Mouse (Mus musculus): ENCODE measurements around the gene P2ry12. TPM values are rescaled to one million over a fixed set of nuclear protein-coding genes. Genes with fewer than 3 reads are reported as not detected.

Gene P2ry12
- polyA plus RNA-seq, 1 experiment from 2014 or later = 2.6 TPM

- H3K9ac ChIP-seq = no peak overlapping the region
- ATAC-seq (ENCODE audit: insufficient read depth) = no peak
- no peak overlapping the region for H3K4me2 ChIP-seq
- no peak overlapping the region for H3K27ac ChIP-seq (replicated peaks)
- WGBS (ENCODE audit: insufficient replicate concordance) = 18% methylated on average over 4 of the region's 4 CpGs
- H3K4me1 ChIP-seq (replicated peaks) = peaks cover 17% of the 10 kb centered on the region
- no peaks in the 10 kb centered on the region for H3K36me3 ChIP-seq (replicated peaks)
- no peaks in the 10 kb centered on the region for H3K9me3 ChIP-seq (replicated peaks)
- no peaks in the 10 kb centered on the region for H3K27me3 ChIP-seq
- H3K4me3 ChIP-seq (replicated peaks) = no peak overlapping the region
These were observed 56.7 kb downstream of the P2ry12 start for GRCm38 (mm10) chr3:59205941-59206340.

- no peak overlapping the region for H3K4me2 ChIP-seq
- no peak overlapping the region for H3K9ac ChIP-seq
- no peaks in the 10 kb centered on the region for H3K36me3 ChIP-seq (replicated peaks)
- no peak overlapping the region for H3K4me3 ChIP-seq (replicated peaks)
- peaks cover 17% of the 10 kb centered on the region for H3K4me1 ChIP-seq (replicated peaks)
- no peak overlapping the region for H3K27ac ChIP-seq (replicated peaks)
- H3K9me3 ChIP-seq (replicated peaks) = no peaks in the 10 kb centered on the region
- H3K27me3 ChIP-seq = no peaks in the 10 kb centered on the region
- no peak for ATAC-seq (ENCODE audit: insufficient read depth)
- 42% methylated on average over 11 of the region's 11 CpGs for WGBS (ENCODE audit: insufficient replicate concordance)
These were observed 57.8 kb downstream of the P2ry12 start for GRCm38 (mm10) chr3:59204719-59205503.

GRCm38 (mm10) chr3:59203802-59204520, 58.7 kb downstream of the P2ry12 start:
- Histone ChIP-seq H3K9me3 (replicated peaks) (no peaks in the 10 kb centered on the region), H3K4me3 (replicated peaks) (no peak overlapping the region), H3K4me1 (replicated peaks) (peaks cover 17% of the 10 kb centered on the region), H3K27ac (replicated peaks) (no peak overlapping the region), H3K27me3 (no peaks in the 10 kb centered on the region), H3K36me3 (replicated peaks) (no peaks in the 10 kb centered on the region), H3K4me2 (no peak overlapping the region), H3K9ac (no peak overlapping the region)
- WGBS (ENCODE audit: insufficient replicate concordance) = 42% methylated on average over 8 of the region's 8 CpGs
- no peak for ATAC-seq (ENCODE audit: insufficient read depth)

GRCm38 (mm10) chr3:59197329-59197948, 65.2 kb downstream of the P2ry12 start:
- Histone ChIP-seq H3K36me3 (replicated peaks) (no peaks in the 10 kb centered on the region), H3K4me3 (replicated peaks) (no peak overlapping the region), H3K9me3 (replicated peaks) (no peaks in the 10 kb centered on the region), H3K9ac (no peak overlapping the region), H3K4me1 (replicated peaks) (no peaks in the 10 kb centered on the region), H3K27ac (replicated peaks) (no peak overlapping the region), H3K4me2 (no peak overlapping the region), H3K27me3 (no peaks in the 10 kb centered on the region)
- 61% methylated on average over 4 of the region's 4 CpGs for WGBS (ENCODE audit: insufficient replicate concordance)
- no peak for ATAC-seq (ENCODE audit: insufficient read depth)

- 65% methylated on average over 7 of the region's 7 CpGs for WGBS (ENCODE audit: insufficient replicate concordance)
- Histone ChIP-seq H3K36me3 (replicated peaks) (no peaks in the 10 kb centered on the region), H3K9ac (no peak within 1 kb of the TSS), H3K4me2 (no peak within 1 kb of the TSS), H3K27ac (replicated peaks) (no peak within 1 kb of the TSS), H3K27me3 (no peaks in the 10 kb centered on the region), H3K4me3 (replicated peaks) (no peak within 1 kb of the TSS), H3K4me1 (replicated peaks) (no peaks in the 10 kb centered on the region), H3K9me3 (replicated peaks) (no peaks in the 10 kb centered on the region)
- no peak for ATAC-seq (ENCODE audit: insufficient read depth)
These were observed 67.7 kb downstream of the P2ry12 start, which contains the start of gene Gpr87 for GRCm38 (mm10) chr3:59194938-59195337. Gpr87 (minus strand) TSS chr3:59195104.

DNA sequence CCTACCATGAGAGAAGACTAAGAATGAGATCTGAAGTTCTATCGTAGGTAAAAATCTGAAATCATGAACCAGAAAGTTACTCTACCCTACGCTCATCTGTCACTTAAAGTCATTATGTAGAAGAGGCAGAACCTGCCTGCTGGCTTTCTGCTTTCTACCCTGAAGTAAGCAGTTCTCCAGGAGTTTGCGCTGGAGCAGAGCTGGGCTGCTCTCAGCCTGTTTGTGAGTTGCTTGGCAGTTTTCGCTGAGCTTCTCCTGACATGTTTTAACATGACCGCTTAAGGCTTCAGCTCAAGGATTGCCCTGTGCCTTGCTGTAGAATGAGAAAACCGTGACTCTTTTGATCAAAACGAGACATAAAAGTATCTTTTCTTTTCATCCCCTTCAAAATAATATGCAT, 68.6 kb downstream of the P2ry12 start:
- H3K27ac ChIP-seq (replicated peaks) = no peak overlapping the region
- no peaks in the 10 kb centered on the region for H3K9me3 ChIP-seq (replicated peaks)
- H3K4me3 ChIP-seq (replicated peaks) = no peak overlapping the region
- H3K27me3 ChIP-seq = no peaks in the 10 kb centered on the region
- H3K4me2 ChIP-seq = no peak overlapping the region
- no peak overlapping the region for H3K9ac ChIP-seq
- 76% methylated on average over 7 of the region's 7 CpGs for WGBS (ENCODE audit: insufficient replicate concordance)
- H3K4me1 ChIP-seq (replicated peaks) = no peaks in the 10 kb centered on the region
- no peak for ATAC-seq (ENCODE audit: insufficient read depth)
- no peaks in the 10 kb centered on the region for H3K36me3 ChIP-seq (replicated peaks)

GRCm38 (mm10) chr3:59191674-59192073, 71.0 kb downstream of the P2ry12 start:
- Histone ChIP-seq H3K9me3 (replicated peaks) (no peaks in the 10 kb centered on the region), H3K27me3 (no peaks in the 10 kb centered on the region), H3K4me3 (replicated peaks) (no peak overlapping the region), H3K27ac (replicated peaks) (no peak overlapping the region), H3K9ac (no peak overlapping the region), H3K36me3 (replicated peaks) (no peaks in the 10 kb centered on the region), H3K4me1 (replicated peaks) (no peaks in the 10 kb centered on the region), H3K4me2 (no peak overlapping the region)
- ATAC-seq (ENCODE audit: insufficient read depth) = no peak
- 72% methylated on average over 6 of the region's 6 CpGs for WGBS (ENCODE audit: insufficient replicate concordance)

DNA sequence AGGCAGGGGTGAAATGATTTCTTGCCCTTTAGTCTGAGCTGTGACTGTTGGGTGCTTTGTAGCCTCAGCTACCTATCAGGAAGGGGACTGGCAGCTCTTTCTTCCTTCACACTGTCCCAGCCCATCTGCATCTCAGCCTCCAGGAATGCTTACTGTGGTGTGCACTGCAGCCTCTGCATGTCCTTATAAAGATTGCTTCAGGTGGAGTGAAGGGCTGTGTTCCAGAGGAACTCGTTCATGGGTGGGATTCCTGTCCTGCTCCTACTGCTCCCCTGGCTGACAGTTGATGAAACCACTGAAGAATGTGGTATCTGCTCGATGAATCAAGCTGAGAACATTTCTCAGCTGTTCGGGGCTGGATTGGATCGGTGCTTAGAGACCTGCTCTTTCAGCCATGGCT, 75.3 kb downstream of the P2ry12 start:
- no peaks in the 10 kb centered on the region for H3K4me1 ChIP-seq (replicated peaks)
- no peak overlapping the region for H3K4me2 ChIP-seq
- H3K4me3 ChIP-seq (replicated peaks) = no peak overlapping the region
- WGBS (ENCODE audit: insufficient replicate concordance) = 58% methylated on average over 4 of the region's 4 CpGs
- no peak overlapping the region for H3K9ac ChIP-seq
- no peak overlapping the region for H3K27ac ChIP-seq (replicated peaks)
- ATAC-seq (ENCODE audit: insufficient read depth) = no peak
- no peaks in the 10 kb centered on the region for H3K9me3 ChIP-seq (replicated peaks)
- no peaks in the 10 kb centered on the region for H3K27me3 ChIP-seq
- H3K36me3 ChIP-seq (replicated peaks) = no peaks in the 10 kb centered on the region

DNA sequence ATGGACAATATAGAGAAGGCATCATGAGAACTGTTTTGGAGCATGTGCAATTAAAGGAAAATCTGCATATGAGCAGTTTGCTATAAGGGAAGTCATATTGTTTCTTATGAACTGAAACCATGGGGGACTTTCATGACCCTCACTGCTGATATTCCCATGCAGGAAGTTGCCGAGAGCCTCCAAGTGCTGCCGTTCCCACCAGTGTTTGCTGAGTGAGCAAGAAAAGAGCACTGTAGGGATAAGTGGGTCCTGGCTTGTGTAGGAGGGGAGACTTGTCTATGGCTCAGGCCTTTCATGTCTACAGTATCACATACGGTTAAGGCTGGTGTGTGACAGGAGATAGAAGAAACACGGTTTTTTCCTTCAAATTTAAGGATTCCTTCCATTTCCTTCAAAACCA, 77.0 kb downstream of the P2ry12 start:
- ATAC-seq (ENCODE audit: insufficient read depth) = no peak

DNA sequence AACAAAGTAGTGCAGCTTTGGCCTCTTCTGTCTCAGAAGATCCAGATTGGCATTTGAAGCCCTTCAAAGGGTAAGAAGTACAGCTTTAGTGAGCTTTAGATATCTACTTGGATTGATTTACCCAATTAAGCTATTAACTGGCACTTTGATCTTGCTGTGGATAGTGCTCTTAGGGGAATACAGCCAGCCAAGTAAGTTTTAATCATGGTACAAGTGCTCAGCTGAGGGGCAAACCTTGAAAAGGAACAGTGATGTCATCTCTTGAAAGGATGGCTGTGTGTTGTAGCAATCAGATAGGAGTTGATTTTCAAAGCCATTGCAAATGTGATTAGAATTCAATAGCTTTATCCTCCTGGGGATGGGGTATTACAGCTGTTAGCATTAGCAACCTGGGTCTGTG, 80.5 kb downstream of the P2ry12 start:
- peaks cover 6% of the 10 kb centered on the region; the same call in 1 of the 2 replicates for H3K4me1 ChIP-seq (replicated peaks)
- no peaks in the 10 kb centered on the region for H3K36me3 ChIP-seq (replicated peaks)
- H3K27ac ChIP-seq (replicated peaks) = no peak overlapping the region
- no peaks in the 10 kb centered on the region for H3K9me3 ChIP-seq (replicated peaks)
- no peak overlapping the region for H3K9ac ChIP-seq
- no peaks in the 10 kb centered on the region for H3K27me3 ChIP-seq
- no peak overlapping the region for H3K4me2 ChIP-seq
- no peak for ATAC-seq (ENCODE audit: insufficient read depth)
- H3K4me3 ChIP-seq (replicated peaks) = no peak overlapping the region

More for the DNA sequence above, 77.0 kb downstream of the P2ry12 start:
- no peak overlapping the region for H3K9ac ChIP-seq
- 68% methylated on average over 4 of the region's 4 CpGs for WGBS (ENCODE audit: insufficient replicate concordance)
- no peaks in the 10 kb centered on the region for H3K27me3 ChIP-seq
- H3K4me2 ChIP-seq = no peak overlapping the region
- H3K36me3 ChIP-seq (replicated peaks) = no peaks in the 10 kb centered on the region
- H3K4me1 ChIP-seq (replicated peaks) = no peaks in the 10 kb centered on the region
- H3K4me3 ChIP-seq (replicated peaks) = no peak overlapping the region
- no peak overlapping the region for H3K27ac ChIP-seq (replicated peaks)
- no peaks in the 10 kb centered on the region for H3K9me3 ChIP-seq (replicated peaks)

- WGBS (ENCODE audit: insufficient replicate concordance) = 60% methylated on average over 5 of the region's 5 CpGs
- Histone ChIP-seq H3K4me1 (replicated peaks) (peaks cover 7% of the 10 kb centered on the region; the same call in 1 of the 2 replicates), H3K4me3 (replicated peaks) (no peak overlapping the region), H3K27me3 (no peaks in the 10 kb centered on the region), H3K9ac (no peak overlapping the region), H3K4me2 (no peak overlapping the region), H3K36me3 (replicated peaks) (no peaks in the 10 kb centered on the region), H3K27ac (replicated peaks) (no peak overlapping the region), H3K9me3 (replicated peaks) (no peaks in the 10 kb centered on the region)
- no peak for ATAC-seq (ENCODE audit: insufficient read depth)
These were observed 81.5 kb downstream of the P2ry12 start for GRCm38 (mm10) chr3:59181134-59181533.

Measured in liver, embryonic 15.5 days (tissue).